Mouse (Mus musculus) right cerebral cortex, adult 18-20 months (tissue): ENCODE measurements around the gene Eef1a1.
"Not testable (repeated sequence)": the region's sequence is repeated elsewhere in the genome, so short reads cannot be mapped to it uniquely, and the experiment has no call there.

Experiments
- DNase-seq: peaks from one replicate; pipeline ENCODE4 v3.0.0; 2022; ENCODE audit warnings: mixed read lengths

The Eef1a1 gene

GRCm38 (mm10) chr9:78488890-78489420, at the start of gene Eef1a1:
Gene Eef1a1 (minus strand): TSS chr9:78489151.
- DNase-seq, result peak; percentile 29

- no peak for DNase-seq
Observed at GRCm38 (mm10) chr9:78538421-78538820, 49.5 kb upstream of the Eef1a1 start.

DNA sequence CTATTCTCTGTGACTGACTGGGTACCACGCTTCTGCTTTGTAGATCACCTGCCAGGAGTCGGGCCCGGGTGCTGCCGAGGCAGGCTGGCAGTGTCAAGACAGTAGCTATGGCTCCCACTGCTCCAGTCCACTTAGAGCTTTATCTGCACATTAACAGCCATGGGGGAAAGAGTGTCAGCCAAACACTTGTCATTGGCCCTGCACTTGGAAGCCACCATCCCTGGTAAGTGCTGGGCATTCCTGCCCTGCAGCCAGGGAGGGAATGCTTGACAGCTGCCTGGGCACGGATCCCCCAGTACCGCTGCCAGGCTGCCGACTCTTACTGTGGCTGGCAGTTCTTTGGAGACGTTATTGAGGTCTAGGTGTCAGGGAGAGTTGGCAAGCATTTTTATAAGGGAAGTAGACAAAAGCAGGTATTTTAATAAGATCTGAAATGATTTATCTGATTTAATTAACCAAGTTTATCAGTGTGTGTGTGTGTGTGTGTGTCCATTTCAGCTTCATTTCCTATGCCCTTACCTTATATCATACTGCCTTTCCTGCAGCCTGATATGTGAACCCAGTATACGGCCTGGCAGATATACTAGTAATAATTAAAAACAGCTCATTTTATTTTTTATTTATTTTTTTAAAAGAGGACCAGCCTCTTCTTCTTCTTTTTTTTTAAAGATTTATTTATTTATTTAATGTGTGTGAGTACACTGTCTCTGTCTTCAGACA, 48.4 kb upstream of the Eef1a1 start:
- DNase-seq, result no peak

DNA sequence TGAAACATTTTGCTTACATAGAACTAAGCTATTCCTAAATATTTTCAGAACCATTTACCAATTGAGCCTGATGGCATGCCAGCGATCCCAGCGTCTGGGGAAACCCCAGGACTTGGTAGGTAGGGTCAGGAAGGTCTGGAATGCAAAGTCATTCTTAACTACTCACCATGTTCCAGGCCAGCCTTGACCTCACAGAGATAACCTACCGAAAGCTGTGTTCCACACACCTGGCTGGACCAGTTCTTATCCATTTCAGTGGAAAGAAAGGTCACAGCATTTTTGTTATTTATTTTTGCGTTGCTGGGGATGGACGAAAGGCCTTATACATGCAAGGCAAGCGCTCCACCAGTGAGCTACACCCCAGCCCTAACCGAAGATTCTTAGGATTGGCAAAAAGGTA, 45.7 kb upstream of the Eef1a1 start:
- DNase-seq, result no peak

GRCm38 (mm10) chr9:78533296-78533935, 44.5 kb upstream of the Eef1a1 start:
- DNase-seq, result no peak

GRCm38 (mm10) chr9:78532341-78532819, 43.4 kb upstream of the Eef1a1 start:
- DNase-seq, result no peak

DNA sequence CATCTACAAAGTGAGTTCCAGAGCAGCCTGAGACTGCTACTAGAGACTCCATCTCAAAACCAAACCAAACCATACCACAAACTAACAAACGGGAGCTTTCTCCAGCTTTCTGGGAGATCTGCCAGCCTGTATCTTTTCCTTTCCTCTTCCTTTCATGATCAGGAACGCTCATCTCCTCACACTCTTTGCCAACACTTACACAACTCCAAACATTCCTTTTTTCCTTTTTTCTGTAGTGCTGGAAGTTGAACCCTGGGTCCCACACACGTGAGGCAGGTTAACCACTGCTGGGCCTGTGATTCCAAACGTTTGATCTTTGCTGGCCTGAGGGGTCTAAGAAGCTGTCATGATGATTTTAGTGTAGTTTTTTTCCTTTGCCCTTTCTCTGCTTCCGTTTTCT, 42.9 kb upstream of the Eef1a1 start:
- no peak for DNase-seq

DNA sequence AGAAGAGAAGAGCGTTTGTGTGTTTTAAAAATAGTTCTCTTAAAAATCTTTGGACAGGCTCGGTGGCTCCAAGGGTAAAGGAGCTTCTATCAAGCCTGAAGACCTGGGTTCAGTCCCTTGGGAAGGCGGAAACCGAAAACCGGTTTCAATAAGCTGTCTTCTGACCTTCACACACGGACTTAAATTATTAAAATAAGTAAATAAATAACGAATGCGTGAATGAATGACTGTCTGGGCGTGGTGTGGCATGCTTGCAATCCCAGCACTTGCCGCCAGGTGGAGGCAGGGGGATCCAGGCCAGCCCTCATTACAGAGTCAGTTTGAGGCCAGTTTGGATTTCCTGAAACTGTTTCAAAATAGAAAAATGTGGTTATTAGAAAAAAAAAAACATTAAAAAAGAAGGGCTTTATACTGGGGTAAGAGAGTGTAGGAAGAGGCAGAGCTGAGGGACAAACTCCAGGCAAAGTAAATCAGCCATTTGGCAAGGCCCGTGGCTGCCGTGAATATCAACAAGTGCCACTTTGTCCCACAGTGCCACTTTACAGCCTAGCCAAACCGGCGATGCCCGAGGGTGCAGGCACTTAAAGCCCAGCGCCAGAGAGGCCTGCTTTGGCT, 38.9 kb upstream of the Eef1a1 start:
- DNase-seq, result peak; percentile 69

- DNase-seq, result peak; percentile 68
Observed at GRCm38 (mm10) chr9:78527301-78527761, 38.4 kb upstream of the Eef1a1 start.

DNA sequence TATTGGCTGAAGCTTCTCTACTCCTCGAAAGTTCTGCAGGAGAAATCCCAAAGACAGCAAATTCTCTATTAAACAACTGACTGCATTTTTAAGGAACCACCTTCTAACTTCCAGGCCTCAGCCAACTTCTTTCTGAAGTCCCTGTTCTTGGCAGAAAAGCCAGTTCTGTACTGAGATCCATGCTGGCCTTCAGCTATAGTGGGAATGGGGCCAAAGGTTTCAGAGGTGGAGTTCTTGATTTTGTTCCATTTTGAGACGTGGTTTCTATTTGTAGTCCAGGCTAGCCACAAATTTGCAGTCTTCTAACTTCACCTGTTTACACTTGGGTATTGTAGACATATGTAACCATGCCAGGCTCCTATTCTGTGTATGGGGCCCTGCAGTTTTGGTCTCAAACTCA, 37.3 kb upstream of the Eef1a1 start:
- DNase-seq, result no peak

- DNase-seq, result no peak
Observed at GRCm38 (mm10) chr9:78525451-78526135, 36.6 kb upstream of the Eef1a1 start.

GRCm38 (mm10) chr9:78521689-78522088, 32.7 kb upstream of the Eef1a1 start:
- peak; percentile 15 for DNase-seq

DNA sequence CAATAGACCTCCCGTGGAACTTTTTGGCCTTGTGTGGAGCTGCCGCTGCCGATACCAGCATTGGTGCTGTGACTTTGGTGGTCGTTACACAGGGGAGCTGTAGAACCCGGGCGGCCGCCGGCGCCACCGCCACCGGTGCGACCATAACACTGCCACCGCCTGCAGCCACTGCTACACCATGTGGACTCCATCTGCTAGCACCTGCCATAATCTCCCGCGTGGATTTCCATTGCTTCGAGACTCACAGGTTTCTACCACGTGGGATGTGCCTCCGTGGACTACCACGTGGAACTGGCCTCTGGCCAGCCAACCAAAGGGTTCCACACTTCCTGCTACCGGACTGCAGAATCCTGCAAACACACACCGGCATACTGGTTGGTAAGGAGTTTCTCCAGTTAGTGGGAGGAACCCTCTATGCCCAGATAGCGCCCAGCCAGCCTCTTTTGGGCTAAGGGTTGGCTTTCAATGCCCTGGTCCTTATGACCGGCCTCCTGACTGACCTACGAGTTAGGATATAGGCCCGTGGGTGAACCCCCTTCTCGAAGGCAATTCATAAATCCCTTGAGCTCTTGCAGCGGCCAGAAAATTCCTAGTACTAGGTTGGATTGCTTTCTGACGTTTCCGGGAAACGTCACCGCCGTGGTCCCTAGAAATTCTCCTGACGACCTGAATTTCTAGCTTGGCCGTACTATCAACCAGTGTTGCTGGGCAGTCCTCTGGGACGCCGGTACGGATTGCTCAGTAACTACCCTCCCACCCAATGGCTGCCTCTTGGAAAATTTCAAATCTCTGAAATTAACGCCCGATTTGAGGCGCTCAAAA, 32.0 kb upstream of the Eef1a1 start:
- DNase-seq, result peak; percentile 25

GRCm38 (mm10) chr9:78520127-78520779, 31.3 kb upstream of the Eef1a1 start:
- DNase-seq, result no peak

- not testable (repeated sequence) for DNase-seq
Observed at GRCm38 (mm10) chr9:78517237-78517636, 28.3 kb upstream of the Eef1a1 start.

DNA sequence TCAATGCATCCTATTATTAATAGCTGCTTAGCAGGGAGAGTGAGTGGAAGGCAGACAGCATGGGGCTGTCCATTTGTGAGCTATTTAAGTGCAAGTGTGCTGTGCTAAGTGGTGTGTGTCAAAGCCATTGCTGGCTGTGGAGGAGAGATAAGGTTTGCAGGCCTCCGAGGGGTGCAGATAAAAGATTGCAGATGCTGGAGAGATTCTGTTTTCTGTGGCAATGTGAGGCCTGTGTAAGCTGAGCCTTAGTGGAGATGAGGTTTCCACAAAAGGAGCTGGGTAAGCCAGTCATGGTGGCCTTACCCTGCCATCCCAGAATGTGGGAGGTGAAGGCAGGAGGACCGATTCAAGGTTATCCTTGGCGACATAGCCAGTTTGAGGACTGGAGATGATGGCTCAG, 27.2 kb upstream of the Eef1a1 start:
- no peak for DNase-seq

DNA sequence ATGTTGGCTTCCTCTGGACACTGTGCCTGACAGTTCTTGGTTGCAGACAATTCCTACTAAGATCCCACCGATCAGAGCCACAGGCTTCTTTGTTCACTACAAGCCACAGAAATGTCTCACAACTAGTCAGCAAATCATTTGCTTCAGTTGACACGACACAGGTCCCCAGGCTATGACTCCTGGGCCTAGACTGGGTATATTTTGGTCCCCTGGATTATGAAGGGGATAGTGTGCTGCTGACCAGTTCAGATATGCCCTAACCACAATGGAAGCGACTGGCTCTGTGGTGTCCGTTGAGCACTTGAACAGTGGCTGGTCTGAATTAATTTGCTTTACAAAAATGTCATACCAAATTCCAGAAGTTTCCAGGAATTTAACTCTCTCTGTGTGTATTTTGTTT, 25.7 kb upstream of the Eef1a1 start:
- DNase-seq, result no peak

DNA sequence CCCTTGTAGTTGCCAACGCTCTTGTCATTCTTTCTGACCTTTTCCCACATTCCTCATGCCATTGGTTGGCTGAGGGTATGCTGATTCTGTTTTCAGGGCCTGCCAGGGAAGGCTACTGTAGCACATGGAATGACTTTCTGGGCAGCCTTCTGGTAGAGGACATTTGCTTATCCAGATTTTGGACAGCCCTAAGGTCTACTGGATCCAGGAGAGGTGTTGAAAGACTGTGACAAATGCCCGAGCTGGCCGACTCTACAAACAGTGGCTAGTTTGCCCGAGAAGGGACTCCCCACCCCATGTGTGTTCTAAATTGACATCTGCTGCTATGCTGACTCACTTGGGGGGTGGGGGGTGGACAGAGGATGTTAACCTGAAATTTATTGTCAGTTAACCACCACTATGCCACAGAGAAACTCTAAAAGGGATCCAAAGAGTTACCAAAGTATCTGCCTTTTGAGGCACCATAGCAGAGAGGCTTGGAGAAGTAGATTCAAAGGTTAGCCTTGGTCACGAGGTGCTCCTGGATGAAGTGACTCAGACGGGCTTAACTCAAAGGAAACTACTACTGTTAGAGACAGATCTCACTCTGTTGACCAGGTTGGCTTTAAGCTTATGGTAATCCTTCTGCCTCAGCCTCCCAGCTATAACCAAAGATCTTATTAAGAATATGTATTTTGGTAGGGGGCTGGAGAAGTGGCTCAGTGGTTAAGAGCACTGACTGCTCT, 25.0 kb upstream of the Eef1a1 start:
- DNase-seq, result no peak

GRCm38 (mm10) chr9:78511705-78512104, 22.8 kb upstream of the Eef1a1 start:
- no peak for DNase-seq

DNA sequence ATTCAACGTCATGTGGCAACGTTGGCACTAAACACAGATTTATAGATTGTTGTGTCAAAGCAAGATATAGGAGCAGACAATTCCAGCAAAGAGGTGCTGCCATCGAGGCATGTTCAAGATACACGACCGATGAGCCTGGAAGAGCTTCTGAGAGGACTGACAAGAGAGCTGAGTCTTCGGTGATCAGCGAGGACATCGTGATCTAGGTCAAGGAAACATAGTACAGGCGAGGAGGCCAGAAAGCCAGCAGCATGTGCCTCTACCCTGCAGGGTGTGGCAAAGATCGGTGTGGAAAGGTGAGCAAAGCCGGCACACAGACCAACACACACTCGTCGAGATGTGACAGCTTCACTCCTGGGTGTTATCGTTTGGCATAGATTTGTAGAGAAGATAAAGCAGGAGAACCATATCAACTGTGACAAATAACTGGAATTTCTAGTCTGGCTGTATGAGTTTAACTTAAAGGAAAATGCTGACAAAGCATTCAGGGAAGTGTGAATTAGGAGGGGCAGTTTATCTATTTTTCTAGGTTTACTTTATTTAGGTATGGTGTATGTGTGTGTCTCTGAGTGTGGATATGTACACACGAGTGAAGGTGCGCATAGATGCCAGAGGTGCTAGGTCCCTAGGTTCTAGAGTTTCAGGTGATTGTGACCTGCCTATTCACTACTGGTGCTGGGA, 19.3 kb upstream of the Eef1a1 start:
- DNase-seq, result no peak
